Mouse (Mus musculus): ENCODE measurements around the gene Fn3krp. TPM values are rescaled to one million over a fixed set of nuclear protein-coding genes. Genes with fewer than 3 reads are reported as not detected.

The Fn3krp gene
- polyA plus RNA-seq, 1 experiment, result 5.7 TPM

DNA sequence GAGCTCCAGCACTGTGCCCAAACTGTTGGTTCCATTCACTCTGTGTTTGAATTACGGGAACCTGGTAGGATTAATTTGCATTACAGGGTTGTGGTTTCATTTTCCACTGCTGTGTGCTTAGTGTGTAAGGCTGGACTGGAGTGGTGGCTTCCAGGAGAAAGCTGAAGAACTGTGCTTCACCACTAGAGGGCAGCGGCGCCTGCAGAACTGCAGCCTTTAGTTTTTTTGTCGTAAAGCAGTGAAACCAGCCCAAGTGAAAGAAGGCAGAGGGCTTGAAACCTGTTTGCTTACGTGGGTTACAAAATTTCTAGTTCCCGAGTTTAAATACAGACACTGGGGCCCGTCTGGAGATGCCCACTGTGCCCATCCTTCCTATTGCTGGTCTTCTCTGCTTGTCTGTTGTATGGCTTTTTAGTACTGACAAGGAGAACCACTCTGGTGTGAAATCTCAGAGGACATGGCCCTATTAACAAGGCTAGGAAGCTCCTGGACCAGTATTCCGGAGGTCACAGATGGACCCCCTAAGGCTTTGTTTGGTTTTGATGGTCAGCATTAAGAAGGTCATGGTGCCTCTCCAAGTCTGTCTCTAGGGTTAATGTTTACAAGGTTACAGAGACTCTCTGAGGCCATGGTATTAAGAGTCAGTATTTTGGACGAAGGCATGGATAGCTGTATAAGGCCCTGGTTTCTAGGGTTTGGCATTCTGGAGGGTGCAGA, 54.7 kb downstream of the Fn3krp start:
- TF ChIP-seq REST (IDR thresholded peaks at IDR 0.05; ENCODE audit: insufficient read depth, insufficient read length) (no peak), TCF12 (IDR thresholded peaks at IDR 0.05; ENCODE audit: insufficient read depth, poor library complexity, severe bottlenecking) (no peak), MYOD1 (IDR thresholded peaks at IDR 0.05; ENCODE audit: control insufficient read depth in 1 of 3, insufficient read length in 2 of 3, low read depth in 2 of 3) (no peak), TCF3 (IDR thresholded peaks at IDR 0.05; ENCODE audit: insufficient read length, low read depth) (no peak), E2F4 (IDR thresholded peaks at IDR 0.05; ENCODE audit: insufficient read depth) (no peak), SRF (IDR thresholded peaks at IDR 0.05; ENCODE audit: control insufficient read depth, insufficient read length, low read depth) (no peak), POLR2A (IDR thresholded peaks at IDR 0.05; ENCODE audit: insufficient read length, low read depth) (no peak), CEBPB (IDR thresholded peaks at IDR 0.05; ENCODE audit: insufficient read depth, poor library complexity, severe bottlenecking) (no peak), MAX (IDR thresholded peaks at IDR 0.05; ENCODE audit: low read depth) (no peak), POLR2AphosphoS2 (IDR thresholded peaks at IDR 0.05; ENCODE audit: insufficient read length, low read depth) (no peak), USF1 (IDR thresholded peaks at IDR 0.05; ENCODE audit: low read depth) (no peak), MYOG (IDR thresholded peaks at IDR 0.05; ENCODE audit: control insufficient read depth in 1 of 3, insufficient read depth in 1 of 3, insufficient read length in 2 of 3, low read depth in 2 of 3) (no peak)
- Histone ChIP-seq H3K36me3 (ENCODE audit: control insufficient read depth, insufficient read depth) (peaks cover 11% of the 10 kb centered on the region), H3K4me2 (ENCODE audit: low read depth) (no peak overlapping the region), H3K4me3 (no peak overlapping the region), H3K79me2 (ENCODE audit: control insufficient read depth, insufficient read depth) (no peaks in the 10 kb centered on the region), H3K27me3 (ENCODE audit: control insufficient read depth, insufficient read depth, insufficient read length) (no peaks in the 10 kb centered on the region), H3ac (ENCODE audit: control insufficient read depth, insufficient read length) (no peak overlapping the region)

DNA sequence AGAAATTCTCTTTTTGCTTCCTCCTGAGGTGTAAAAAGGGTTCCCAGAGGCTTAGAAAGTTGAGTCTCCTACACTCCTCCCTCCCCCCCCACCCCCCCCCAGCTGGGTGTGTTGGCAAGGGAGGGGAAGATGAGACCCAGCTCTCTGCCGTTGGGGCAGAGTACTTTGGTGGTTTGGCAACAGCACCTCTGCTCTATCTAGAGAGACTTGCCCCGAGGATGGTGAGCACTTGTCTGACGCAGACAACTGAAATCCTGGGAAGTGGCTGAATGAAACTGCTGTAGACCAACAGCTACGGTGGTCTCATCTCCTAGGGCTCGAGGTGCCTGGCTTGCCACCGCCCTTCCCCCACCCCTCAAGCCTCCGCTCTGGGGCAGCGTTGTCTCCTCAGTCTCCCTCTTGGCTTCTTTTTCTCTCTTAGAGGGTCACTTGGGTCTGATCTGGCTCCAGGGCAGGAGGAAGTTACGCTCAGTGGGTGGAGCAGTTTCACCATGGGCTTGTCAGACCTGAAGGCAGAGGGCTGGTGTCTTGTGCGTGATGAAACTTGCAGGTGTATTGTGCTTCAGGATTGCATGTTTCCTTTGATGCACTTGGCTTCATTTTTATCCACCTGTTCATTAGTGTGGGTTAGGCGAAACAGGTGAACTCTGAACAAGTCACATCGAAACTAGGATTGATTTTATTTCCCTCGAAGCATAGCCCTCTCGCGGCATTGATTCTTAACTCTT, 58.4 kb downstream of the Fn3krp start:
- no peaks in the 10 kb centered on the region for H3K27me3 ChIP-seq (ENCODE audit: control insufficient read depth, insufficient read depth, insufficient read length)
- no peak overlapping the region for H3K4me2 ChIP-seq (ENCODE audit: low read depth)
- TF ChIP-seq TCF12 (IDR thresholded peaks at IDR 0.05; ENCODE audit: insufficient read depth, poor library complexity, severe bottlenecking) (no peak), SRF (IDR thresholded peaks at IDR 0.05; ENCODE audit: control insufficient read depth, insufficient read length, low read depth) (no peak), REST (IDR thresholded peaks at IDR 0.05; ENCODE audit: insufficient read depth, insufficient read length) (no peak), MAX (IDR thresholded peaks at IDR 0.05; ENCODE audit: low read depth) (no peak), MYOG (IDR thresholded peaks at IDR 0.05; ENCODE audit: control insufficient read depth in 1 of 3, insufficient read depth in 1 of 3, insufficient read length in 2 of 3, low read depth in 2 of 3) (no peak), CEBPB (IDR thresholded peaks at IDR 0.05; ENCODE audit: insufficient read depth, poor library complexity, severe bottlenecking) (no peak), USF1 (IDR thresholded peaks at IDR 0.05; ENCODE audit: low read depth) (no peak), MYOD1 (IDR thresholded peaks at IDR 0.05; ENCODE audit: control insufficient read depth in 1 of 3, insufficient read length in 2 of 3, low read depth in 2 of 3) (no peak), POLR2A (IDR thresholded peaks at IDR 0.05; ENCODE audit: insufficient read length, low read depth) (no peak), POLR2AphosphoS2 (IDR thresholded peaks at IDR 0.05; ENCODE audit: insufficient read length, low read depth) (no peak), E2F4 (IDR thresholded peaks at IDR 0.05; ENCODE audit: insufficient read depth) (no peak), TCF3 (IDR thresholded peaks at IDR 0.05; ENCODE audit: insufficient read length, low read depth) (no peak)
- H3K79me2 ChIP-seq (ENCODE audit: control insufficient read depth, insufficient read depth), result no peaks in the 10 kb centered on the region
- peaks cover 25% of the 10 kb centered on the region for H3K36me3 ChIP-seq (ENCODE audit: control insufficient read depth, insufficient read depth)
- no peak overlapping the region for H3K4me3 ChIP-seq
- no peak overlapping the region for H3ac ChIP-seq (ENCODE audit: control insufficient read depth, insufficient read length)

Other genes with a start within 250 kb of the Fn3krp start
- gene Hexdc, start 217.0 kb upstream of the Fn3krp start, polyA plus RNA-seq (2012; fragmentation: generic; extraction: Trizol), result 11.6 TPM
- gene Ogfod3, start 216.7 kb upstream of the Fn3krp start, polyA plus RNA-seq (2012; fragmentation: generic; extraction: Trizol), result 12.5 TPM
- 22.3 TPM for gene Cybc1, start 192.1 kb upstream of the Fn3krp start, polyA plus RNA-seq (2012; fragmentation: generic; extraction: Trizol)
- 27.0 TPM for gene Narf, start 184.1 kb upstream of the Fn3krp start, polyA plus RNA-seq (2012; fragmentation: generic; extraction: Trizol)
- 41.7 TPM for gene Foxk2, start 161.4 kb upstream of the Fn3krp start, polyA plus RNA-seq (2012; fragmentation: generic; extraction: Trizol)
- gene Wdr45b, start 67.0 kb upstream of the Fn3krp start, polyA plus RNA-seq (2012; fragmentation: generic; extraction: Trizol), result 66.4 TPM
- gene Rab40b, start 33.1 kb upstream of the Fn3krp start, polyA plus RNA-seq (2012; fragmentation: generic; extraction: Trizol), result 13.5 TPM
- gene Fn3k, start 13.5 kb downstream of the Fn3krp start, polyA plus RNA-seq (2012; fragmentation: generic; extraction: Trizol), result 28.9 TPM
- 111 TPM for gene Tbcd, start 30.5 kb downstream of the Fn3krp start, polyA plus RNA-seq (2012; fragmentation: generic; extraction: Trizol)
- 0.66 TPM for gene Zfp750, start 97.9 kb downstream of the Fn3krp start, polyA plus RNA-seq (2012; fragmentation: generic; extraction: Trizol)

All from myocyte (in vitro differentiated cells).